Mouse (Mus musculus) intestine, embryonic 15.5 days (tissue): ENCODE measurements around the gene Pgap1. TPM values are rescaled to one million over a fixed set of nuclear protein-coding genes. Genes with fewer than 3 reads are reported as not detected.

ENCODE experiments used
- ATAC-seq: fragments of 200-750 bp; cut with Nextera tagmentation; 2 replicates; pipeline ENCODE4 v1.8.0; 2017; ENCODE audit warnings: moderate TSS enrichment, moderate library complexity
- H3K27ac ChIP-seq: fragments of 300-500 bp; sonication (generic); 2 replicates; pipeline ENCODE4 v1.5.1; 2015; ENCODE audit warnings: mild to moderate bottlenecking, inconsistent platforms
- H3K27me3 ChIP-seq: fragments of 300-500 bp; sonication (generic); replicated peaks from 2 replicates; pipeline ENCODE4 v1.6.1; 2015; ENCODE audit warnings: inconsistent platforms
- H3K36me3 ChIP-seq: fragments of 300-500 bp; sonication (generic); 2 replicates; pipeline ENCODE4 v1.6.1; 2015; ENCODE audit warnings: inconsistent platforms
- H3K4me1 ChIP-seq: fragments of 300-500 bp; sonication (generic); replicated peaks from 2 replicates; pipeline ENCODE4 v1.6.1; 2015; ENCODE audit warnings: inconsistent platforms
- H3K4me2 ChIP-seq: fragments of 300-500 bp; sonication (generic); replicated peaks from 2 replicates; pipeline ENCODE4 v1.6.1; 2015; ENCODE audit warnings: mild to moderate bottlenecking, inconsistent platforms
- H3K4me3 ChIP-seq: fragments of 300-500 bp; sonication (generic); replicated peaks from 2 replicates; pipeline ENCODE4 v1.5.1; 2015; ENCODE audit warnings: inconsistent platforms
- H3K9ac ChIP-seq: fragments of 300-500 bp; sonication (generic); 2 replicates; pipeline ENCODE4 v1.6.1; 2015; ENCODE audit warnings: inconsistent platforms
- H3K9me3 ChIP-seq: fragments of 300-500 bp; sonication (generic); 2 replicates; pipeline ENCODE4 v1.6.1; 2016; ENCODE audit warnings: inconsistent platforms
- WGBS: fragments of 180-500 bp; shearing (Covaris S2); methylation state at CpG from one replicate; pipeline ENCODE4 v1.1.7; 2015; 5-methylcytosine and 5-hydroxymethylcytosine counted together
- polyA plus RNA-seq: library from polyadenylated mRNA; unstranded; fragments of >200 nt; fragmentation: Nextera tagmentation; extraction: Ambion mirVana; gene quantifications from 2 replicates; pipeline ENCODE4 v1.2.1, GENCODE M21; 2015

The Pgap1 gene
- polyA plus RNA-seq, 1 experiment from 2014 or later = 9.2 TPM

DNA sequence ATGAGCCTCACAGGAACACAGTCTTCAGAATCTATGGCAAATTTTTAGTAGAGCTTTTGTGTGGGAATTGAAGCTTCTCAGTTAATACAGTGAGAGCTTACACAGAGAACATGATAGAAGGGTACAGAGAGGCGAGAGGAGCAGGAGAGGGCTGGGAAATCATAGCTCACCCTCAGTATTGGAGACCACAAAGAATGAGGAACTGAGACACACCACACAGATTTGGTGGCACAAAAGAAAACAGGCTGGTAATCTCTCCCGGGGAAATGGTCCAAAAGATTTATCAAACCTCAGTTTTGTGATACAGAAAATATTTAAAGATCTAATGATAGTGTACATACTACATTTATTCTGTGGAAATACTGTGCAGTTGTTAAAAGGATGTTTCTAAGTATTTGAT, 11.6 kb upstream of the Pgap1 start:
- no peak for ATAC-seq
- 79% methylated on average over 2 of the region's 2 CpGs for WGBS
- Histone ChIP-seq H3K4me3 (no peak overlapping the region), H3K27me3 (no peaks in the 10 kb centered on the region), H3K27ac (no peak overlapping the region), H3K4me1 (no peaks in the 10 kb centered on the region), H3K9ac (no peak overlapping the region), H3K4me2 (no peak overlapping the region), H3K9me3 (no peaks in the 10 kb centered on the region), H3K36me3 (no peaks in the 10 kb centered on the region)

DNA sequence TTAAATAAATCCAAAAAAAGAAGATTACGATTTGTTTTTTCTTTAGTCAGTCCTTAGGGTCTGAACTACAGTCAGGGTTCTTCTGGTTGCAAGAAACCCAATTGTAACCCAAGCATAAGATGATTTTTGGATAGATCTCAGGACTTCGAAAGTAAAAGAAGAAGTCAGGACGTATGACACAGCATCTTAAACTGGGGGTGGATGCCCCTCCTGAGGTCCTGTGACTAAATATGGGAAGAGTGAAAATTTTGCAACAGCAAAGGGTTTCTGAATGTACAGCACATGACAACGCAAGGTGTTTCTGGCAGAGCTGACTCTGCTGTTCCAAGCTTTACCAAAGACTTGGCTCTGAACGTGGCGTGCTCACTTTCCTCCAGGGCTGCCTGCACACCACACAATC, 6.4 kb upstream of the Pgap1 start:
- 90% methylated on average over 6 of the region's 6 CpGs for WGBS
- Histone ChIP-seq H3K36me3 (no peaks in the 10 kb centered on the region), H3K4me1 (no peaks in the 10 kb centered on the region), H3K9me3 (no peaks in the 10 kb centered on the region), H3K27ac (no peak overlapping the region), H3K4me2 (no peak overlapping the region), H3K4me3 (no peak overlapping the region), H3K27me3 (no peaks in the 10 kb centered on the region), H3K9ac (no peak overlapping the region)
- no peak for ATAC-seq

DNA sequence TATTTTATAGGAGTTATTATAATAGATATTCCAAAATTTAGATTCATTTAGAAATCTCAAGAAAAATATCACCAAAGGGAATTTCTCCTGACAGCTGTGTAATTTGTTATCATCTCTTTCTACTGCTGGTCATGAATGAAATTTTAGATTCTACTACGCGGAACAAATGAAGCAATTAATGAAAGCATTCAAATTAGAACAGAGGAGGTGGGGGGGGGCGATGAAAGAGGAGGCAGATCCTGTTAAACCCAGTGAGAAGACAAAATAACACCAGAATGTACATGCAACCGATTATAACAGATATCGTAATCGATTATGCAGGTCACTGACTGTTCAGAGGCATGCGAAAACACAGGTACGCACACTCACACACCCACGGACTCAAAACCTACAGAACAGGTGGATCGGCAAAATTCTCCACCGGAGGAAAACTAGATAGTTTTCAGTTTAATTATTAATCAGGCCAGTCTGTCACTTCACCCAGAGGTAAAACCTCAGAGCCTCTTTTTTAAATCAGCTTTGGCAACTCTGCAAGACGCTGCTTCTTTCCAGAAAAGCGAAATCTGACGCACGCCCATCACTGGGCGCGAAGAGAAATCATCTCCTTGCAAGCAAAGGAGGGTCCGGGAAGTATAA, 780 bp downstream of the Pgap1 start:
- 4% methylated on average over 18 of the region's 18 CpGs for WGBS
- Histone ChIP-seq H3K36me3 (no peaks in the 10 kb centered on the region), H3K4me3 (peak overlapping the region; percentile 72), H3K27ac (peak overlapping the region; percentile 82), H3K9ac (peak overlapping the region; percentile 76), H3K27me3 (no peaks in the 10 kb centered on the region), H3K4me2 (peak overlapping the region; percentile 96), H3K9me3 (no peaks in the 10 kb centered on the region), H3K4me1 (no peaks in the 10 kb centered on the region)
- peak; percentile 44 for ATAC-seq

DNA sequence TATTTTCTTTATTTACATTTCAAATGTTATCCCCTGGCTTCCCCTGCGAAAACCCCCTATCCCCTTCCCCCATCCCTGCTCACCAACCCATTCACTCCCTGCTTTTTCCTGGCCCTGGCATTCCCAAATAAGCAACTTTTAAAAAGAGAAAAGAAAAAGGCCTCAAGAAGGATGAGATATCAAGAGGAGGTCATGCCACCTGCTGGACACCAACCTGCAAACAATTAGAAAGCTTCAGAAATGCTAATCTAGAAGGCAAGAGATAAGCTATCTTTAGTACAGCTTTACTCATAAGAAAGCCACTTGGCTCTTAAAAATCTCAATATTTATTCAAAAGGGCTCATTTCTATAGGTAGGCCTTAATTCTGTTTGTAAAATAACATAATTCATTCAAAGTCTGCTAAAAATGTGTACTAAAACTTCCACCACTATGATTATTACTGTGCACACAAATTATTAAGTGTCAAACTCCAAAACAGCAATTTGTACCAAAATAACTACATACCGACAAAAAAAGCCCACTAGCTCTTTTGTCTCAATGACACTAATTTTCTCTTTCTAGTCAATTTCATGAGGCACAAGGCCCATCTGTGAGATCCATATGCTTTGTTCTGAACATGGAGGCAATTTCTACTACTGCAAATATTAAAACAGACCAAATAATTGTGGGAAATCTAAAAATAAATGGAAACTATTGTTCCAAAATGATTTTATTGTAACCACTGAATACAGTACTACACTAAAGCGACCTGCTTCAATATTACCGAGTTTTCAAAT, 1.9 kb downstream of the Pgap1 start:
- H3K27ac ChIP-seq = no peak overlapping the region
- 56% methylated on average over 4 of the region's 4 CpGs for WGBS
- H3K27me3 ChIP-seq = no peaks in the 10 kb centered on the region
- no peak for ATAC-seq
- H3K4me3 ChIP-seq = no peak overlapping the region
- H3K4me1 ChIP-seq = no peaks in the 10 kb centered on the region
- H3K36me3 ChIP-seq = no peaks in the 10 kb centered on the region
- H3K9ac ChIP-seq = no peak overlapping the region
- H3K9me3 ChIP-seq = no peaks in the 10 kb centered on the region
- no peak overlapping the region for H3K4me2 ChIP-seq

DNA sequence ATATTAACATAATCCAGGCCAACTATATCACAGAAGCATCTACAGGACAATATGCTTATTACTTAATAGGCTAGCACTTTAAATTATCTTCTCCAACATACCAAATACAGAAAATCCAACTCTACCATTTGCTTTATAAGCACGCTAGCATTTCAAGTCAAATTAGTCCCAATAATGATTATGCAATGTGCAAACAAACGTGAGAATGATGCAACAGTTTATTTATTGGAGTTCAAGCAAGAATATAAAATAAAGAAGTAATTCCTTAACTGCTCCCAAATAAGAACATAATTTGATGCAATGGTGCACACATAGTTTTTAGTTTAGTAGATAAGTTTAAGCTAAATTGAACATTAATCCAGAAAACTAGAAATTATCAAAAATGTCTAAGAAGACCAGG, 4.9 kb downstream of the Pgap1 start:
- Histone ChIP-seq H3K4me3 (no peak overlapping the region), H3K36me3 (no peaks in the 10 kb centered on the region), H3K27me3 (no peaks in the 10 kb centered on the region), H3K4me1 (no peaks in the 10 kb centered on the region), H3K9ac (no peak overlapping the region), H3K9me3 (no peaks in the 10 kb centered on the region), H3K4me2 (no peak overlapping the region), H3K27ac (no peak overlapping the region)
- 86% methylated on average over 2 of the region's 2 CpGs for WGBS
- ATAC-seq = no peak

DNA sequence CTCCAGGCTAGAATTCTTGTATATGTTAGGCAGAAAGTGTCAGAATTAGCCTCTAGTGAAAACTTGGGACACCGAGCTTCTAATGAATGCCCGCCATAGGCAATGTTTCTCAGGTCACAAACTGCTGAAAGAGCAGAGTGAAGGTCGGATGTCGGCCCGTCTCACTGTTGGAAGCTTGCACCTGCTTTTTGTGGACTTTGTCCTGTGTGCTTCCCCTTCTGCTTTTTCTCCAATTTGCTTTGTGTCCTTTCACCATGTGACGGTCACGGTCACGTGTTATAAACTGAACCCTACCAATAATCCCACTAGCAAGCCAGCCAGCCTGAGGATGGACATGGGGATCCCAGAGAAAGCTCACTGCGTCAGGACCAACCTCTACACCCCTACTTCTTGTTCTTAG, 12.3 kb downstream of the Pgap1 start:
- Histone ChIP-seq H3K4me1 (no peaks in the 10 kb centered on the region), H3K9me3 (no peaks in the 10 kb centered on the region), H3K4me2 (no peak overlapping the region), H3K27ac (no peak overlapping the region), H3K4me3 (no peak overlapping the region), H3K27me3 (no peaks in the 10 kb centered on the region), H3K36me3 (no peaks in the 10 kb centered on the region), H3K9ac (no peak overlapping the region)
- WGBS = 91% methylated on average over 9 of the region's 9 CpGs
- ATAC-seq = no peak

DNA sequence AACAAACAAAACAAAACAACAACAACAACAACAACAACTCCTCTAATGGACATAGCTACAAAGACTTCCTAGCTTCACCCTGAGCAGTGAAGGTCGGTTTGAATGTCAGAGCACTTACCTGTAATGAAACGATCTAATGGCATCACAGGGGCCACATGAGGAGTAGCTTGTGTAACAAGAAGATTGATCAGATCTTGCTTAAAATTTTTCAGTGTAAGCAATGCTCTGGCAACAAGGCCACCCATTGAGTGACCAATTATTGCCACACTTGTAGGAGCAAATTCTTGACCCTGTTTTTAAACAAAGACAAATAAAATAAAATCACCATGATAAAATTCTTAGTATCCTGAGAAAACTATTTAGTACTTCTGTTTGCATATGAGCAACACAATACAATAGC, 14.6 kb downstream of the Pgap1 start:
- WGBS = 89% methylated on average over 2 of the region's 2 CpGs
- no peaks in the 10 kb centered on the region for H3K4me1 ChIP-seq
- H3K27ac ChIP-seq = no peak overlapping the region
- H3K4me2 ChIP-seq = no peak overlapping the region
- H3K9me3 ChIP-seq = no peaks in the 10 kb centered on the region
- no peak overlapping the region for H3K9ac ChIP-seq
- no peak overlapping the region for H3K4me3 ChIP-seq
- H3K36me3 ChIP-seq = 0 out of 2 replicates have a peak, but pooled peaks cover 3% of the 10 kb centered on the region
- no peak for ATAC-seq
- H3K27me3 ChIP-seq = no peaks in the 10 kb centered on the region

DNA sequence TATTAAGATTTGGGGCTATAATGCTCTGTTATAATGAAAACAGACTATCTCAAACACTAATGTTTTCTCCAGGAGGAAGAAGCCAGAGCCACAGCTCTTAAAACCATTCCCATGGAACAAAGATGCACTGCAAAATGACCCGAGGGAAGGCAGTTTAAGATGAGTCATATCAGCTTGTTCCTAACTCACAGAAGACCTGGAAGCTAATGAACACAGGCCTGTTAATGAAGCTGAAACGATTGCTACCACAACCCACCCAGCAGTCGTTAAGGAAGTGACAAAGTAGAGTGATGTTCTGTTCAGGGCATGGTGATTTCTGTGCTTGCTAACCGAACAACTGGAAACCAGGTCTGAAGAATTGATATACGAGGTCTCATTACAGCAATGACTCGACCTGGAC, 26.3 kb downstream of the Pgap1 start:
- no peak for ATAC-seq
- 70% methylated on average over 6 of the region's 6 CpGs for WGBS
- H3K4me3 ChIP-seq = no peak overlapping the region
- no peaks in the 10 kb centered on the region for H3K27me3 ChIP-seq
- no peak overlapping the region for H3K9ac ChIP-seq
- no peaks in the 10 kb centered on the region for H3K36me3 ChIP-seq
- H3K9me3 ChIP-seq = no peaks in the 10 kb centered on the region
- no peak overlapping the region for H3K4me2 ChIP-seq
- no peak overlapping the region for H3K27ac ChIP-seq
- H3K4me1 ChIP-seq = no peaks in the 10 kb centered on the region

DNA sequence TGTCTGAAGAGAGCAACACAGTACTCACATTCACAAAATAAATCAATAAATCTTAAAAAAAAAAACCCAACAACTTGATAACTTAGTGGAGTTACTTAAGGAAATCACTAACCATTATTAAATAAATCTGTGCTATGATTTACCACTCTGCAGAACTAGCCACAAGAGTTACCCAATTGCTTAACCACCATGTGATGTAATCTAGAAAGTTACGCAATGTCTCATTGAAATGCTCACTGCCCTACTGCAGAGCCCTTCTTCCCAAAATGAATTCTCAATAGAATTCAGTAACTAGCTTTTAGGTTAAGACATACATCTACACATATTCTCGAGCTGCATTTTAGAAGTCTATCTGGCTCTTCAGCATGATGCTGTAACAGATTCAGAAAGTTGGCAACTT, 33.8 kb downstream of the Pgap1 start:
- Histone ChIP-seq H3K4me2 (no peak overlapping the region), H3K4me1 (no peaks in the 10 kb centered on the region), H3K4me3 (no peak overlapping the region), H3K27me3 (no peaks in the 10 kb centered on the region), H3K9ac (no peak overlapping the region), H3K9me3 (no peaks in the 10 kb centered on the region), H3K36me3 (no peaks in the 10 kb centered on the region), H3K27ac (no peak overlapping the region)
- 83% methylated on average over 2 of the region's 2 CpGs for WGBS
- ATAC-seq = no peak

DNA sequence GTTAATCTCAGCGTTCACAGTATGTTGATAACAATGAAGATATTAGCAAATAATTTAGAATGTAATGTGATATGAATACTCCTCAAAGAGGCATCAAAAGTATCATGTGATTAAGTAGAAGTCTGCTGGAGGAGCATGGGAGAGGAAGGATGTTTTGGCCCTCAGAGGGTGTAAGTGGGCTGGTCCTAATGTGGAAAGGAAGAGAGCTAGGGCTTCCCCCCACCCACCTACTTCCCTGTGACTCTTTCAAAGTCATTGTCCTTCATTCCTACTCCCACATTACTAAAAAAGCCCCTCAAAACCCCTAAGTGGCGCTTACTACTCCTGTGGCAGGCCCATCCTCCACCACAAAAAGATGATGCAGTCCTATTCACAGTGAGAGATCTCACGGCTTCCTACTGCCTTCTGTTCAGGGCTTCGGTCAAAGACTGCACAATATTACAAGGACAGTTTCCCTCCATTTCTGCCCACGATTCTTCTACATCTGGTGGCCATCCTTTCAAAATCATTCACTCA, 37.4 kb downstream of the Pgap1 start:
- 92% methylated on average over 5 of the region's 5 CpGs for WGBS
- ATAC-seq = no peak
- Histone ChIP-seq H3K4me3 (no peak overlapping the region), H3K9me3 (no peaks in the 10 kb centered on the region), H3K9ac (no peak overlapping the region), H3K27me3 (no peaks in the 10 kb centered on the region), H3K4me2 (no peak overlapping the region), H3K4me1 (no peaks in the 10 kb centered on the region), H3K27ac (no peak overlapping the region), H3K36me3 (no peaks in the 10 kb centered on the region)

DNA sequence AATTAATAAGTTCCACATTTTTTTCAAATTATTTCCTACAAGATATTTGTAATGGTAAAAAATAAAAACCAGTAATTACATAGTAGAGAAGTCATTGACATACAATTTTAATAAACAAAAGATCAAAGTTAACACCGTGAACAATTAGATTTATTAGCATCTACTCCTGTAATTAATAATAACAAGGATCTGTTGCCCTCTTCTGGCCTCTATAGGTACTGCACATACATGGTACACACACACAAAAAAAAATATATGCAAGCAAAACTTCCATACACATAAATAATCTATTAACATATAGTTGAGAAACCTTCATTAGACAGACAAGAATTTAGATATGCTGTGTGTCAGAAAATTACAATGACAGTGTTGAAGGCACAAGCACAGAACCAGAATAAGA, 43.6 kb downstream of the Pgap1 start:
- H3K36me3 ChIP-seq = no peaks in the 10 kb centered on the region
- H3K27ac ChIP-seq = no peak overlapping the region
- no peak overlapping the region for H3K9ac ChIP-seq
- no peaks in the 10 kb centered on the region for H3K9me3 ChIP-seq
- 88% methylated on average over 1 of the region's 1 CpGs for WGBS
- H3K27me3 ChIP-seq = no peaks in the 10 kb centered on the region
- ATAC-seq = no peak
- H3K4me2 ChIP-seq = no peak overlapping the region
- H3K4me3 ChIP-seq = no peak overlapping the region
- H3K4me1 ChIP-seq = no peaks in the 10 kb centered on the region

DNA sequence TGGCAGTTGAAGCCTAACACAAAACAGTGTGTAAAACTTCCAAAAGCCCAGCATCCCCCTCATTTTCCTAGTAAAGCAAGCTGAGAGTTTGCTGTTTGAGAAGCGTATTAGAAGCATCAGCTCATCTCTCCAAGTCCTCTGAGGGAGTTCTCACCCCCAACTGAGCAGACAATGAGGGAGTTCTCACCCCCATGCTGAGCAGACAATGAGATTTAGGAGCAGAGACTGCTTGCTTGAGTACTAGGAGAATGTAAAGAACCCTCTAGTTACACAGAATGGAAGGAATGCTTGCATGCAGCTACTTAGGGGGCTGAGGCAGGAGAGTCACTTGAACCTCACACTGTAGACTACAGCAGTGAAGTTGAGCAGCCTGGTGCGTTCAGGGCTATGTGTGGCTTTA, 59.0 kb downstream of the Pgap1 start:
- ATAC-seq = no peak
- Histone ChIP-seq H3K9ac (no peak overlapping the region), H3K4me3 (no peak overlapping the region), H3K27me3 (no peaks in the 10 kb centered on the region), H3K4me1 (no peaks in the 10 kb centered on the region), H3K9me3 (no peaks in the 10 kb centered on the region), H3K36me3 (no peaks in the 10 kb centered on the region), H3K4me2 (no peak overlapping the region), H3K27ac (no peak overlapping the region)
- 88% methylated on average over 2 of the region's 2 CpGs for WGBS

DNA sequence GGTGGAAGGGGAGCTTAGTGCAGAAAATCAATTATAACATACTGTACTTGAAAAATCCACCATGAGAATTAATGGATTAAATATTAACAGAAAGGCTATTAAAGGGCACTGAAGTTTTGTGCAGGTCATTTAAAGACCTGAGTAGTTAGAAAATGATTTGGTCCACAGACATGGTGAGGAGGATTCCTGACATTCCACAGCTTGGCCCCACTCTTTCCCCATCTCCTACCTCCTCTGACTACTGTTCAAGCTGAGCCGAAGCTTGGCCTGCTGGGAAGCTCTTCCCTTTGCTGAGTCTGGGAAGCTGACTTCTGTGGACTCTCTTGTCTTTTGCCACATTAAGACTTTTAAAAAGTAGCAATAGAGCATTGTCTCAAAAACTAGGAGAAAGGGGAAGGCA, 61.2 kb downstream of the Pgap1 start:
- Histone ChIP-seq H3K9ac (no peak overlapping the region), H3K4me2 (no peak overlapping the region), H3K9me3 (no peaks in the 10 kb centered on the region), H3K36me3 (no peaks in the 10 kb centered on the region), H3K4me3 (no peak overlapping the region), H3K27me3 (no peaks in the 10 kb centered on the region), H3K27ac (no peak overlapping the region), H3K4me1 (no peaks in the 10 kb centered on the region)
- no peak for ATAC-seq
- 63% methylated on average over 1 of the region's 1 CpGs for WGBS
